Mouse (Mus musculus): ENCODE results near the gene Polr1b.

Polr1b gene

GRCm38 (mm10) chr2:129100784-129101310, at the start of gene Polr1b:
Gene Polr1b (plus strand): TSS chr2:129100995.
- peak; percentile 94 for DNase-seq (ENCODE audit: low read depth, low spot score)

- DNase-seq (ENCODE audit: low read depth, low spot score) = no peak
Observed at GRCm38 (mm10) chr2:129052451-129052983, 48.3 kb upstream of the Polr1b start.

- no peak for DNase-seq (ENCODE audit: low read depth, low spot score)
Observed at GRCm38 (mm10) chr2:129055741-129056140, 45.1 kb upstream of the Polr1b start.

GRCm38 (mm10) chr2:129056597-129056996, 44.2 kb upstream of the Polr1b start:
- peak; percentile 54 for DNase-seq (ENCODE audit: low read depth, low spot score)

GRCm38 (mm10) chr2:129057256-129057655, 43.5 kb upstream of the Polr1b start:
- DNase-seq (ENCODE audit: low read depth, low spot score) = no peak

- DNase-seq (ENCODE audit: low read depth, low spot score) = peak; percentile 73
Observed at GRCm38 (mm10) chr2:129057920-129058361, 42.9 kb upstream of the Polr1b start.

GRCm38 (mm10) chr2:129061456-129062059, 39.2 kb upstream of the Polr1b start:
- DNase-seq (ENCODE audit: low read depth, low spot score) = no peak

GRCm38 (mm10) chr2:129065437-129066282, 35.1 kb upstream of the Polr1b start, which contains the start of gene Ttl:
Gene Ttl (plus strand): TSS chr2:129065942.
- DNase-seq (ENCODE audit: low read depth, low spot score) = peak; percentile 82

- no peak for DNase-seq (ENCODE audit: low read depth, low spot score)
Observed at GRCm38 (mm10) chr2:129066326-129066725, 34.5 kb upstream of the Polr1b start.

GRCm38 (mm10) chr2:129070296-129070695, 30.5 kb upstream of the Polr1b start:
- DNase-seq (ENCODE audit: low read depth, low spot score) = no peak

- DNase-seq (ENCODE audit: low read depth, low spot score) = peak; percentile 58
Observed at GRCm38 (mm10) chr2:129078313-129078712, 22.5 kb upstream of the Polr1b start.

- DNase-seq (ENCODE audit: low read depth, low spot score) = no peak
Observed at GRCm38 (mm10) chr2:129079194-129079593, 21.6 kb upstream of the Polr1b start.

GRCm38 (mm10) chr2:129081097-129081496, 19.7 kb upstream of the Polr1b start:
- DNase-seq (ENCODE audit: low read depth, low spot score) = no peak

- DNase-seq (ENCODE audit: low read depth, low spot score) = no peak
Observed at GRCm38 (mm10) chr2:129083514-129083913, 17.3 kb upstream of the Polr1b start.

GRCm38 (mm10) chr2:129084959-129085358, 15.8 kb upstream of the Polr1b start:
- peak; percentile 34 for DNase-seq (ENCODE audit: low read depth, low spot score)

- DNase-seq (ENCODE audit: low read depth, low spot score) = no peak
Observed at GRCm38 (mm10) chr2:129087520-129087919, 13.3 kb upstream of the Polr1b start.

GRCm38 (mm10) chr2:129090370-129090769, 10.4 kb upstream of the Polr1b start:
- DNase-seq (ENCODE audit: low read depth, low spot score) = no peak

GRCm38 (mm10) chr2:129092810-129093209, 8.0 kb upstream of the Polr1b start:
- DNase-seq (ENCODE audit: low read depth, low spot score) = no peak

- no peak for DNase-seq (ENCODE audit: low read depth, low spot score)
Observed at GRCm38 (mm10) chr2:129093926-129094724, 6.7 kb upstream of the Polr1b start.

- no peak for DNase-seq (ENCODE audit: low read depth, low spot score)
Observed at GRCm38 (mm10) chr2:129112924-129113323, 12.1 kb downstream of the Polr1b start.

GRCm38 (mm10) chr2:129115706-129116367, 15.0 kb downstream of the Polr1b start:
- DNase-seq (ENCODE audit: low read depth, low spot score) = no peak

All from A20 (cell line).